Mouse (Mus musculus): Measurements from ENCODE around the gene Brd7. TPM values are rescaled to one million over a fixed set of nuclear protein-coding genes. Genes with fewer than 3 reads are reported as not detected.

Brd7 gene
- polyA plus RNA-seq (2015; fragmentation: Nextera tagmentation; extraction: Ambion mirVana): 25.3 and 29.1 TPM in 2 replicates

GRCm38 (mm10) chr8:88361708-88362428 is at the start of gene Brd7:
Gene Brd7 (minus strand): TSS chr8:88362194.
- Histone ChIP-seq H3K4me1 (ENCODE audit: insufficient read depth) (peaks cover 24% of the 10 kb centered on the region), H3K4me3 (ENCODE audit: low read depth, low read length) (peak within 1 kb of the TSS; percentile 99), H3K36me3 (replicated peaks; ENCODE audit: insufficient read depth, low read length) (peaks cover 27% of the 10 kb centered on the region), H3K9ac (replicated peaks) (peak within 1 kb of the TSS; percentile 100), H3K9me3 (ENCODE audit: low read length) (no peaks in the 10 kb centered on the region), H3K27ac (ENCODE audit: low read depth) (peak within 1 kb of the TSS; percentile 91), H3K27me3 (ENCODE audit: insufficient read depth, low read length) (no peaks in the 10 kb centered on the region), H3K4me2 (ENCODE audit: low read depth, low read length) (peak within 1 kb of the TSS; percentile 95)
- TF ChIP-seq CTCF (IDR thresholded peaks at IDR 0.05; ENCODE audit: low read depth) (peak; percentile 83), EP300 (IDR thresholded peaks at IDR 0.05; ENCODE audit: low read depth) (no peak)
- peak; percentile 85 for ATAC-seq
- peak; percentile 91 for DNase-seq
- under 1% methylated on average over 65 of the region's 91 CpGs for WGBS (ENCODE audit: insufficient replicate concordance)

- Histone ChIP-seq H3K27ac (ENCODE audit: low read depth) (no peak overlapping the region), H3K4me3 (ENCODE audit: low read depth, low read length) (no peak overlapping the region), H3K9me3 (ENCODE audit: low read length) (no peaks in the 10 kb centered on the region), H3K27me3 (ENCODE audit: insufficient read depth, low read length) (no peaks in the 10 kb centered on the region), H3K4me1 (ENCODE audit: insufficient read depth) (no peaks in the 10 kb centered on the region), H3K4me2 (ENCODE audit: low read depth, low read length) (no peak overlapping the region), H3K36me3 (replicated peaks; ENCODE audit: insufficient read depth, low read length) (no peaks in the 10 kb centered on the region), H3K9ac (replicated peaks) (no peak overlapping the region)
- TF ChIP-seq EP300 (IDR thresholded peaks at IDR 0.05; ENCODE audit: low read depth): no peak
- no peak for TF ChIP-seq CTCF (IDR thresholded peaks at IDR 0.05; ENCODE audit: low read depth)
- WGBS (ENCODE audit: insufficient replicate concordance): 74% methylated on average over 6 of the region's 6 CpGs
- DNase-seq (no peak), ATAC-seq (no peak)
Measured at GRCm38 (mm10) chr8:88411461-88411860, 49.5 kb upstream of the Brd7 start.

- H3K27ac ChIP-seq (ENCODE audit: low read depth): no peak overlapping the region
- TF ChIP-seq CTCF (IDR thresholded peaks at IDR 0.05; ENCODE audit: low read depth): no peak
- no peak for TF ChIP-seq EP300 (IDR thresholded peaks at IDR 0.05; ENCODE audit: low read depth)
- no peaks in the 10 kb centered on the region for H3K36me3 ChIP-seq (replicated peaks; ENCODE audit: insufficient read depth, low read length)
- H3K27me3 ChIP-seq (ENCODE audit: insufficient read depth, low read length): no peaks in the 10 kb centered on the region
- H3K4me1 ChIP-seq (ENCODE audit: insufficient read depth): no peaks in the 10 kb centered on the region
- WGBS (ENCODE audit: insufficient replicate concordance): 56% methylated on average over 11 of the region's 11 CpGs
- DNase-seq (no peak), ATAC-seq (no peak)
- H3K4me3 ChIP-seq (ENCODE audit: low read depth, low read length): no peak overlapping the region
- H3K9ac ChIP-seq (replicated peaks): no peak overlapping the region
- H3K9me3 ChIP-seq (ENCODE audit: low read length): no peaks in the 10 kb centered on the region
- peak overlapping the region; percentile 44; the same call in 1 of the 2 replicates for H3K4me2 ChIP-seq (ENCODE audit: low read depth, low read length)
Measured at GRCm38 (mm10) chr8:88409401-88409940, 47.5 kb upstream of the Brd7 start.

- H3K27ac ChIP-seq (ENCODE audit: low read depth): no peak overlapping the region
- H3K9me3 ChIP-seq (ENCODE audit: low read length): no peaks in the 10 kb centered on the region
- no peaks in the 10 kb centered on the region for H3K27me3 ChIP-seq (ENCODE audit: insufficient read depth, low read length)
- H3K4me1 ChIP-seq (ENCODE audit: insufficient read depth): no peaks in the 10 kb centered on the region
- ATAC-seq (no peak), DNase-seq (no peak)
- 88% methylated on average over 6 of the region's 6 CpGs for WGBS (ENCODE audit: insufficient replicate concordance)
- TF ChIP-seq EP300 (IDR thresholded peaks at IDR 0.05; ENCODE audit: low read depth): no peak
- no peak for TF ChIP-seq CTCF (IDR thresholded peaks at IDR 0.05; ENCODE audit: low read depth)
- no peak overlapping the region for H3K4me2 ChIP-seq (ENCODE audit: low read depth, low read length)
- no peak overlapping the region for H3K9ac ChIP-seq (replicated peaks)
- H3K4me3 ChIP-seq (ENCODE audit: low read depth, low read length): no peak overlapping the region
- no peaks in the 10 kb centered on the region for H3K36me3 ChIP-seq (replicated peaks; ENCODE audit: insufficient read depth, low read length)
Measured at GRCm38 (mm10) chr8:88407716-88408115, 45.7 kb upstream of the Brd7 start.

- DNase-seq: no peak
- H3K9me3 ChIP-seq (ENCODE audit: low read length): no peaks in the 10 kb centered on the region
- no peaks in the 10 kb centered on the region for H3K4me1 ChIP-seq (ENCODE audit: insufficient read depth)
- H3K27me3 ChIP-seq (ENCODE audit: insufficient read depth, low read length): no peaks in the 10 kb centered on the region
- H3K4me3 ChIP-seq (ENCODE audit: low read depth, low read length): no peak overlapping the region
- no peak overlapping the region for H3K27ac ChIP-seq (ENCODE audit: low read depth)
- WGBS (ENCODE audit: insufficient replicate concordance): 82% methylated on average over 4 of the region's 4 CpGs
- TF ChIP-seq CTCF (IDR thresholded peaks at IDR 0.05; ENCODE audit: low read depth): no peak
- no peak for TF ChIP-seq EP300 (IDR thresholded peaks at IDR 0.05; ENCODE audit: low read depth)
- H3K36me3 ChIP-seq (replicated peaks; ENCODE audit: insufficient read depth, low read length): no peaks in the 10 kb centered on the region
- no peak overlapping the region for H3K4me2 ChIP-seq (ENCODE audit: low read depth, low read length)
- ATAC-seq: no peak
- H3K9ac ChIP-seq (replicated peaks): no peak overlapping the region
Measured at GRCm38 (mm10) chr8:88398060-88398459, 36.1 kb upstream of the Brd7 start.

- WGBS (ENCODE audit: insufficient replicate concordance): 84% methylated on average over 3 of the region's 3 CpGs
- Histone ChIP-seq H3K27me3 (ENCODE audit: insufficient read depth, low read length) (no peaks in the 10 kb centered on the region), H3K27ac (ENCODE audit: low read depth) (no peak overlapping the region), H3K4me2 (ENCODE audit: low read depth, low read length) (no peak overlapping the region), H3K4me1 (ENCODE audit: insufficient read depth) (no peaks in the 10 kb centered on the region), H3K9ac (replicated peaks) (no peak overlapping the region), H3K4me3 (ENCODE audit: low read depth, low read length) (no peak overlapping the region), H3K9me3 (ENCODE audit: low read length) (no peaks in the 10 kb centered on the region), H3K36me3 (replicated peaks; ENCODE audit: insufficient read depth, low read length) (no peaks in the 10 kb centered on the region)
- ATAC-seq: no peak
- TF ChIP-seq EP300 (IDR thresholded peaks at IDR 0.05; ENCODE audit: low read depth): no peak
- no peak for TF ChIP-seq CTCF (IDR thresholded peaks at IDR 0.05; ENCODE audit: low read depth)
- DNase-seq: no peak
Measured at GRCm38 (mm10) chr8:88393298-88393697, 31.3 kb upstream of the Brd7 start.
